Mouse (Mus musculus) liver, embryonic 15.5 days (tissue): Measurements from ENCODE around the gene Kctd19. TPM values are rescaled to one million over a fixed set of nuclear protein-coding genes. Genes with fewer than 3 reads are reported as not detected.

ENCODE experiments used
- ATAC-seq: fragments of 200-750 bp; cut with Nextera tagmentation; 2 replicates; pipeline ENCODE4 v1.8.0; 2017; ENCODE audit warnings: moderate number of reproducible peaks, mild to moderate bottlenecking, moderate library complexity; ENCODE audit not compliant: insufficient read depth
- H3K27ac ChIP-seq: fragments of 300-500 bp; sonication (generic); replicated peaks from 2 replicates; pipeline ENCODE4 v1.5.1; 2015; ENCODE audit warnings: mild to moderate bottlenecking, inconsistent platforms
- H3K27me3 ChIP-seq: fragments of 300-500 bp; sonication (generic); 2 replicates; pipeline ENCODE4 v1.6.1; 2015; ENCODE audit warnings: mild to moderate bottlenecking, inconsistent platforms
- H3K36me3 ChIP-seq: fragments of 300-500 bp; sonication (generic); replicated peaks from 2 replicates; pipeline ENCODE4 v1.6.1; 2015; ENCODE audit warnings: moderate library complexity, mild to moderate bottlenecking, inconsistent platforms
- H3K4me1 ChIP-seq: fragments of 300-500 bp; sonication (generic); replicated peaks from 2 replicates; pipeline ENCODE4 v1.6.1; 2015; ENCODE audit warnings: inconsistent platforms
- H3K4me2 ChIP-seq: fragments of 300-500 bp; sonication (generic); 2 replicates; pipeline ENCODE4 v1.6.1; 2015; ENCODE audit warnings: moderate library complexity, mild to moderate bottlenecking, inconsistent platforms
- H3K4me3 ChIP-seq: fragments of 300-500 bp; sonication (generic); replicated peaks from 2 replicates; pipeline ENCODE4 v1.5.1; 2015; ENCODE audit warnings: mild to moderate bottlenecking, inconsistent platforms
- H3K9ac ChIP-seq: fragments of 300-500 bp; sonication (generic); 2 replicates; pipeline ENCODE4 v1.6.1; 2015; ENCODE audit warnings: moderate library complexity, mild to moderate bottlenecking, inconsistent platforms
- H3K9me3 ChIP-seq: fragments of 300-500 bp; sonication (generic); replicated peaks from 2 replicates; pipeline ENCODE4 v1.6.1; 2016; ENCODE audit warnings: inconsistent platforms
- WGBS: fragments of 180-500 bp; shearing (Covaris S2); methylation state at CpG from one replicate; pipeline ENCODE4 v1.1.7; 2015; ENCODE audit warnings: mixed read lengths; ENCODE audit not compliant: insufficient replicate concordance; 5-methylcytosine and 5-hydroxymethylcytosine counted together
- polyA plus RNA-seq: library from polyadenylated mRNA; unstranded; fragments of >200 nt; fragmentation: Nextera tagmentation; extraction: Ambion mirVana; gene quantifications from 2 replicates; pipeline ENCODE4 v1.2.1, GENCODE M21; 2015

Gene Kctd19
- polyA plus RNA-seq, result not detected in 2 replicates

DNA sequence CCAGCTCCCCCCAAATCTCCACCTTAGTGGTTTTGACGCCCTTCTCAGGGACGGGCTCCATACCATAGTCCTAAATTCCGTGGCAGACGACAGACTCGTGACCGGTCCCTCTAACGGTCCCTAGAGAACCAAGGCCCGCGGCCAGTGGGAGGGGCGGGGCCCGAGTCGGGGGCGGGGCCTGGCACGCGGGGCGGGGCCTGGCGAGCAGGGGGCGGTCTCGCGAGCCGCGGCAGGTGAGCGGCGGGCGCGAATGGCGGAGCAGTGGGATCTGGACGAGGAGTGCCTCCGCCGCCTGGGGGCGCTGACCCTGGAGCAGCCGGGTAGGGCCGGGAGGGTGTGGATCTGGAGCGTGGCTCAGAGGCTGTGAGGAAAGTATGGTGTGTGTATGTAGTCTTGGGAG lies at the start of gene Kctd19, which contains the start of gene Lrrc36:
TSS of gene Kctd19 (minus strand) at position 112 of the 400 bp plus-strand sequence.
TSS of gene Lrrc36 (plus strand) at position 181 of the 400 bp plus-strand sequence.
- WGBS, result under 1% methylated on average over 34 of the region's 34 CpGs
- ATAC-seq, result peak; percentile 49
- H3K27ac ChIP-seq, result no peak within 1 kb of the TSS
- peak within 1 kb of the TSS; percentile 24; the same call in 1 of the 2 replicates for H3K4me3 ChIP-seq
- H3K9me3 ChIP-seq, result no peaks in the 10 kb centered on the region
- peaks cover 9% of the 10 kb centered on the region for H3K4me1 ChIP-seq
- no peaks in the 10 kb centered on the region for H3K36me3 ChIP-seq
- peaks cover 56% of the 10 kb centered on the region for H3K27me3 ChIP-seq
- no peak within 1 kb of the TSS for H3K9ac ChIP-seq
- peak within 1 kb of the TSS; percentile 62 for H3K4me2 ChIP-seq

DNA sequence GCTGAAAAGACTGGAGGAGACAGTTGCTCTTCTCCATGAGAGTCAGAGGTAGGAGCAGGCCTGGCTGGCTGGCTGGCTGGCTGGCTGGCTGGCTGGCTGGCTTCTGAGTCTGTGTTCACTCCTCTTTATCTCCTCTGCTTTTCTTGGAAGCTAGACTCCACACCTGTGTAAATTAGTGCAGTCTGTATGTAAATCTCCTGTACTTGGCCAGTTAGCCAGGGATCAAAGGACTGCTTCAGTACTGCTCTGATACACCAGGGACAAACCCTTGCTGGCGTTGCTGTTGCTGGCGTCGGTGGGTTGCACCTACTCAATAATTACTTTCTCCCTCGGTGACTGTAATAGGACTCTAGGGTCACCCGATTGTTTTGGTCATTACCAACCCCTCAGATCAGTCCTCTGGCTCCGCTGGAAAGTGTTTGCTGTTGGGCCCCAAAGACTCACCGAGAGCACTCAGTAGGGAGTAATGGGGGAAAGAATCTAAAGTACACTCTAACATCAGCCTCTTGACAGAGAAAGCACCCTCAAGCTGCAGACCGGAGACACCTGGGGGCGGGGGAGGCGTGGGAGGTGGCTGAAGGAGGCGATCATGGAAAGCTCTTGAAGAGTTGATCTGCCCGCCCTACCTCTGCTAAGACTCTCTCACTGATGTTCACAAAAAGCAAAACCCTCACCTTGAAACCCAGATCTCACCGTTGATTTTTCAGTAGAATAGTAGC lies 47.9 kb upstream of the Kctd19 start:
- no peaks in the 10 kb centered on the region for H3K9me3 ChIP-seq
- no peak for ATAC-seq
- H3K4me2 ChIP-seq, result no peak overlapping the region
- H3K9ac ChIP-seq, result no peak overlapping the region
- H3K4me1 ChIP-seq, result 0 out of 2 replicates have a peak, but pooled peaks cover 4% of the 10 kb centered on the region
- no peaks in the 10 kb centered on the region for H3K36me3 ChIP-seq
- H3K4me3 ChIP-seq, result no peak overlapping the region
- H3K27ac ChIP-seq, result no peak overlapping the region
- 60% methylated on average over 13 of the region's 13 CpGs for whole genome bisulfite sequencing
- H3K27me3 ChIP-seq, result peaks cover 63% of the 10 kb centered on the region

DNA sequence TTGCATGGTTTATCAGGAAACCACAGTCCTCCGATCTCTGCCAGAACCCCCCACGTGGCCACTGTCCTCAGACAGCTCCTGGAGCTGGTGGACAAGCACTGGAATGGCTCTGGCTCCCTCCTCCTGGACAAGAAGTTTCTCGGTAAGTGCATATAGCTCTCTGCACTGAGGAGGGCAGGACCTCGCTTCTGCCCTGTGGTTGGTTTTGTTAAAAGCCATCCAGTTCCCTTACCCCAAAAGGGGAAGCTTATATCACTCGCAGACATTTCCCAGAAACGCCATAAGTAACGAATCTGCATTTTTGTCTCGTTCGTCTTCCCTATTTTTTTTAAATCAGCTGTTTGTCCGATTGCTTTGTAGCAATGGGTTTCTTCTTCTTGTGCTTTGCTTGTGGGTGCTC lies 41.9 kb upstream of the Kctd19 start:
- Histone ChIP-seq H3K27ac (peak overlapping the region; percentile 55; the same call in 1 of the 2 replicates), H3K4me3 (0 out of 2 replicates have a peak overlapping the region, but pooled peaks have one; percentile 18), H3K4me2 (peak overlapping the region; percentile 51), H3K4me1 (peaks cover 20% of the 10 kb centered on the region), H3K9me3 (no peaks in the 10 kb centered on the region), H3K9ac (0 out of 2 replicates have a peak overlapping the region, but pooled peaks have one; percentile 26), H3K27me3 (peaks cover 34% of the 10 kb centered on the region), H3K36me3 (no peaks in the 10 kb centered on the region)
- no peak for ATAC-seq
- 9% methylated on average over 10 of the region's 10 CpGs for WGBS

DNA sequence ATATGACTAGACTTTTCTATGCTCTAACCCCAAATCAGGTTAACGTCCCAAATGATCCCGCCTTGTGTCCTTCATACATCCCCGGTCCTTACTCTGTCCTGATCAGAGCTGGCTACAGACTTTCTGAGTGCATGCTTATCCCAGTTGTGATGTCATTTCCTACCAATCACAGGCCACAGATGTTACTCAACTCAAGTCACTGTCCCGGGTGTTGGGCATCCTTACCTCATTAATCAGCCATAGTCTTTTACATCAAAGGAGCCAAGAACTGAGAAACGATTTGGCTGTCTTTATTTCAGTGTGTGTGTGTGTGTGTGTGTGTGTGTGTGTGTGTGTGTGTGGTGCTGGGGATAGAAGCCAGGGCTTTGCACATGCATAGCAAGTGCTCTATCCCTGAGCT lies 40.8 kb upstream of the Kctd19 start:
- Histone ChIP-seq H3K9ac (no peak overlapping the region), H3K36me3 (no peaks in the 10 kb centered on the region), H3K27me3 (peaks cover 27% of the 10 kb centered on the region), H3K27ac (no peak overlapping the region), H3K4me2 (no peak overlapping the region), H3K9me3 (no peaks in the 10 kb centered on the region), H3K4me1 (peaks cover 29% of the 10 kb centered on the region), H3K4me3 (no peak overlapping the region)
- ATAC-seq, result no peak
- 52% methylated on average over 5 of the region's 5 CpGs for WGBS

DNA sequence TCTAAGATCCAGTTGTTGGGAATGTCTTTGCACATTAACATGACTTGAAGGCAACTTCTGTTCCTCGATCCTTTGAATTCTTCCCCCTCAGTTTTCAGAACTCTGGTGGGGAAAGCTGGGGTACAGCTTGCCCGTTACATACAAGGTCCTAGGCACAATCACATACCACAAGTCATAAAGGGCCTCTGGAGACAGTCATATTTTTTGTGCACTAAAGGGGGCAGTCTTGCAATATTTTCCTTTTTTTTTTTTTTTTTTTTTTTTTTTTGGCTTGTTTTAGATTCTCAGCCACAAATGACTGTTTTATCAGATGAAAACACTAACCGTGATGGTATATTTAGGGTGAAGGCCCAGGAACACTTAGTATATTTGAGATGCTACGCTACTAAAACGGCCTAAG lies 40.0 kb upstream of the Kctd19 start:
- Histone ChIP-seq H3K27ac (0 out of 2 replicates have a peak overlapping the region, but pooled peaks have one; percentile 1), H3K9ac (no peak overlapping the region), H3K4me3 (no peak overlapping the region), H3K4me2 (no peak overlapping the region), H3K9me3 (no peaks in the 10 kb centered on the region), H3K36me3 (no peaks in the 10 kb centered on the region), H3K4me1 (peaks cover 37% of the 10 kb centered on the region), H3K27me3 (peaks cover 23% of the 10 kb centered on the region)
- WGBS, result 41% methylated on average over 5 of the region's 5 CpGs
- no peak for ATAC-seq

DNA sequence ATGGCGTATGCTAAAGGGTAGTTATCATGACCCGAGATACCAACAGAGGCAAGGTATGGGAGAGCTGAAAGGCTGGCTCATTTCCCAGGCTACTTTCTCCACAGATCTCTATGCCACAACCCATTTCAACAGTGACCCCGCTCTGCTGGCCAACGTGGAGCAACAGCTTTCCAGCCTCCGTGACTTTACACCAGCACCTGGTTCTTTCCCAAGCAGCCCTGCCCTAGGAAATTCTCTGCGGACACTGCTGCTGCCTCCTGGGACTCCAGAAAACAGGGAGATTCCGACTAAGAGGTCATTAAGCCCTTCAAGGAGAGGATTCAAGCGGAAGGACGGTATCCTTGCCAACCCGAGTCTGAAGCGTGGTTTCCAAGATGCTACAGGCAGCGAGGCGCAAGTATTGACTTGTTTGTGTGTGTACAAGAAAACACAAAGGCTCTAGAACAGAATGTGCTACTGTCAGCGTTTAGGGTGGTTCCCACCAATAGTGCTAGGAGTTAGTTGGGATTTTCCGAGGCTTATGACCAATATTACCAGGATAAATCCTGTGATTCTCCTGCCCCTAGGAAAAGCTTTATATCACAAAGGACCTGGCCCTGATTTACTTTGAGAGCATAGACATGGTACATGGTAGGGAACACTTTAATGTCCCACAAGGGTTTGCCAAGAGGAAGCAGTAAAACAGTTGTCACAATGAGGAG lies 38.8 kb upstream of the Kctd19 start:
- no peak for ATAC-seq
- H3K36me3 ChIP-seq, result no peaks in the 10 kb centered on the region
- no peak overlapping the region for H3K4me3 ChIP-seq
- peaks cover 44% of the 10 kb centered on the region for H3K4me1 ChIP-seq
- WGBS, result 62% methylated on average over 15 of the region's 15 CpGs
- H3K4me2 ChIP-seq, result no peak overlapping the region
- no peak overlapping the region for H3K27ac ChIP-seq
- peaks cover 14% of the 10 kb centered on the region for H3K27me3 ChIP-seq
- H3K9ac ChIP-seq, result no peak overlapping the region
- H3K9me3 ChIP-seq, result no peaks in the 10 kb centered on the region

DNA sequence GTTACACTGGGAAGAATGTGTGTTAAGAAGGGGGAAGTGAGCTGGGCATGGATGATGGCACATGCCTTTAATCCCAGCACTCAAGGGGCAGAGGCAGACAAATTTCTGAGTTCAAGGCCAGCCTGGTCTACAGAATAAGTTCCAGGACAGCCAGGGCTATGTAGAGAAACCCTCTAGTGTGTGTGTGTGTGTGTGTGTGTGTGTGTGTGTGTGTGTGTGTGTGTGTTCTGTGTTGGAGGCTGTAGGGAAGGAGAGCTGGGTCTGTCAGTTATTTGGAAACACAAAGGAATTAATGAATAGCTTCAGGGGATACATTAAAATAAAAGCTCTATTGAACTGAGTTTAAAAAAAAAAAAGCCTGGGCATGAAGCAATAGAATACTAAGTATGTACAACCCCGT lies 37.7 kb upstream of the Kctd19 start:
- Histone ChIP-seq H3K36me3 (no peaks in the 10 kb centered on the region), H3K27me3 (peaks cover 14% of the 10 kb centered on the region), H3K4me3 (no peak overlapping the region), H3K4me1 (peaks cover 50% of the 10 kb centered on the region), H3K9me3 (no peaks in the 10 kb centered on the region), H3K27ac (no peak overlapping the region), H3K9ac (no peak overlapping the region), H3K4me2 (no peak overlapping the region)
- no peak for ATAC-seq
- WGBS, result 65% methylated on average over 1 of the region's 1 CpGs

DNA sequence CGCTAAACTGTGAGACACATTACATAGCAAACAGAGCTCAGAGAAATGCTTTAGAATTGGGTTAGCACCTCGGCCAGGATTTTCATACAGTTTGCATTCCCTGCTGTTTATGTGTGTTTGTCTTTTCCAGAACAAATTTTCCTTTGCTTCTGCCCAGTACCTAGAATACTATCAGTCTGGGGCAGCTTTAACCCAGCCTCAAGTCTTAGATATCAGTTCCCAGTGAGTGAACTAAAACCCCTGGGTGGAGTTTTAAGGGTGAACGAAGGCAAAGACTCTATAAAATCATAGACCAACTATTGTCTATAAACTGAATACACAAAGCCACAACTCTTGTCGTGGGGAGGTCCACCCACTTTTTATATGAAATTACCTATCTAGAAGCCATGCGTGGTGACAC lies 35.3 kb upstream of the Kctd19 start:
- H3K27me3 ChIP-seq, result peaks cover 14% of the 10 kb centered on the region
- ATAC-seq, result peak; percentile 99
- no peaks in the 10 kb centered on the region for H3K36me3 ChIP-seq
- peak overlapping the region; percentile 62 for H3K4me2 ChIP-seq
- peak overlapping the region; percentile 10 for H3K9ac ChIP-seq
- no peaks in the 10 kb centered on the region for H3K9me3 ChIP-seq
- 0 out of 2 replicates have a peak overlapping the region, but pooled peaks have one; percentile 14 for H3K4me3 ChIP-seq
- 32% methylated on average over 5 of the region's 5 CpGs for WGBS
- peak overlapping the region; percentile 86 for H3K27ac ChIP-seq
- H3K4me1 ChIP-seq, result peaks cover 58% of the 10 kb centered on the region

DNA sequence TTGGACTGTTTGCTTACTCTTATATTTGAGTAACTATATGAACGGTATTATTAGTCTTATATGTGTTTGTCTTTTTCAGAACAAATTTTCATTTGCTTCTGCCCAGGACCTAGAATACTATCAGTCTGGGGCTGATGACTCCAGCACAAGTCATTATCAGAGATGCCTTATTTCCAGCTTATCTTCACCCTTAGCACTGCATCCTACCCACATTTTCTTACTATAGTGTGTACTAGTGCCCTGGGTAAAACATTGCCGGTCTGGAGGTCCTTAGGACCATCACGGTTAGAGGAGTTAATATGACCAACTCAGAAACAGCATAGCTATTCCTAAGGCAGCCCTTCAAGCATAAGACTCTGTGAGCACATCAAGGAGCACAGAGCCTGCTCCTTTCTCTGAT lies 34.9 kb upstream of the Kctd19 start:
- H3K4me2 ChIP-seq, result peak overlapping the region; percentile 62
- no peaks in the 10 kb centered on the region for H3K36me3 ChIP-seq
- H3K4me3 ChIP-seq, result 0 out of 2 replicates have a peak overlapping the region, but pooled peaks have one; percentile 14
- H3K9ac ChIP-seq, result peak overlapping the region; percentile 10
- 24% methylated on average over 3 of the region's 3 CpGs for WGBS
- ATAC-seq, result peak; percentile 99
- peaks cover 58% of the 10 kb centered on the region for H3K4me1 ChIP-seq
- no peaks in the 10 kb centered on the region for H3K9me3 ChIP-seq
- H3K27me3 ChIP-seq, result peaks cover 14% of the 10 kb centered on the region
- peak overlapping the region; percentile 86 for H3K27ac ChIP-seq

DNA sequence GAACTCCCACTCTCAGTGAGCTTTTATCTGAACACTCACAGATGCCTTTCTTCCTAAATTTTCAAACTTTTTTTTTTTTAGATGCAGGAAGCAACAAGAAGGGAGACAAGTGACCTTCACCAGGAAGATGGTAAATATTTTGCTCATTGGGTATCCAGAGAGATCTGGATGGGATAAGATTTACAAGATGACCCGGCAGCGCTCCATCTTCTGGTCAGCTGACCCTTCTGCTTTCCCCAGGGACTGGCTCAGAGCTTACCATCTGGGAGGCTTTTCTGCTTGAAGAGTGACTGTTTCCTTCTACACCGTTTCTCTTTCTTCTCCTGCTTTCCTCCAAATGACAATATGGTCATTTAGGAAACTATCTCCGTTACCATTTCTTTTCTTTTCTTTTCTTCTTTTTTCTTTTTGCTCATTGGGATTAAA lies 32.8 kb upstream of the Kctd19 start:
- 52% methylated on average over 4 of the region's 4 CpGs for WGBS

More for the DNA sequence above, 32.8 kb upstream of the Kctd19 start:
- no peaks in the 10 kb centered on the region for H3K9me3 ChIP-seq
- H3K36me3 ChIP-seq, result no peaks in the 10 kb centered on the region
- H3K27me3 ChIP-seq, result peaks cover 18% of the 10 kb centered on the region
- no peak overlapping the region for H3K9ac ChIP-seq
- H3K4me3 ChIP-seq, result no peak overlapping the region
- H3K27ac ChIP-seq, result peak overlapping the region; percentile 34
- no peak for ATAC-seq
- H3K4me1 ChIP-seq, result peaks cover 56% of the 10 kb centered on the region
- no peak overlapping the region for H3K4me2 ChIP-seq
